ENCODE assay signal across 8 mouse cellular contexts in genomic region chr6:113046041-113046975, GRCm38 (mm10). TPM values are rescaled to one million over a fixed set of nuclear protein-coding genes. Genes with fewer than 3 reads are reported as not detected.
DNase-seq lines count a peak whose midpoint lies in the region; ATAC-seq and TF ChIP-seq lines count a peak whose summit lies in the region.

TSS of gene Thumpd3 (plus strand) at chr6:113046225.

- peak within 1 kb of the TSS; percentile 85 for H3K9ac ChIP-seq in embryonic facial prominence, embryonic 13.5 days
- peak within 1 kb of the TSS; percentile 74 for H3K9ac ChIP-seq in heart, adult 2 months (ENCODE audit: low read depth, low read length)
- H3K9ac ChIP-seq in limb, embryonic 13.5 days: peak within 1 kb of the TSS; percentile 81
- H3K9ac ChIP-seq in midbrain, embryonic 16.5 days (ENCODE audit: low read depth, low read length): peak within 1 kb of the TSS; percentile 62

- ATAC-seq in embryonic facial prominence, embryonic 13.5 days (ENCODE audit: insufficient number of reproducible peaks, insufficient read depth, low FRiP score, low TSS enrichment, low read depth): peak; percentile 100
- ATAC-seq in limb, embryonic 13.5 days (ENCODE audit: low FRiP score, low read depth): peak; percentile 100
- peak; percentile 99 for ATAC-seq in midbrain, embryonic 16.5 days

- peak within 1 kb of the TSS; percentile 83 for H3K4me3 ChIP-seq in embryonic facial prominence, embryonic 13.5 days
- peak within 1 kb of the TSS; percentile 84 for H3K4me3 ChIP-seq in heart, adult 2 months
- peak within 1 kb of the TSS; percentile 78 for H3K4me3 ChIP-seq in limb, embryonic 13.5 days
- peak within 1 kb of the TSS; percentile 69 for H3K4me3 ChIP-seq in midbrain, embryonic 16.5 days (ENCODE audit: low read depth, low read length)

- peak; percentile 98 for TF ChIP-seq POLR2A in heart, adult 2 months (IDR thresholded peaks at IDR 0.05; ENCODE audit: insufficient read depth, low read depth, low read length)

- H3K36me3 ChIP-seq in embryonic facial prominence, embryonic 13.5 days: peaks cover 23% of the 10 kb centered on the region
- no peaks in the 10 kb centered on the region; the same call in 1 of the 2 replicates for H3K36me3 ChIP-seq in heart, adult 2 months (ENCODE audit: control insufficient read depth, insufficient read depth, low read length)
- H3K36me3 ChIP-seq in limb, embryonic 13.5 days: peaks cover 20% of the 10 kb centered on the region
- peaks cover 8% of the 10 kb centered on the region for H3K36me3 ChIP-seq in midbrain, embryonic 16.5 days (ENCODE audit: control insufficient read depth, insufficient read depth, low read length)

- H3K27me3 ChIP-seq in embryonic facial prominence, embryonic 13.5 days: no peaks in the 10 kb centered on the region
- H3K27me3 ChIP-seq in heart, adult 2 months (ENCODE audit: control insufficient read depth, insufficient read depth, low read length): no peaks in the 10 kb centered on the region
- H3K27me3 ChIP-seq in limb, embryonic 13.5 days: no peaks in the 10 kb centered on the region
- no peaks in the 10 kb centered on the region for H3K27me3 ChIP-seq in midbrain, embryonic 16.5 days (ENCODE audit: control insufficient read depth, insufficient read depth, low read depth, low read length)

- H3K4me2 ChIP-seq in embryonic facial prominence, embryonic 13.5 days: peak within 1 kb of the TSS; percentile 94
- H3K4me2 ChIP-seq in limb, embryonic 13.5 days (replicated peaks): peak within 1 kb of the TSS; percentile 91
- H3K4me2 ChIP-seq in midbrain, embryonic 16.5 days (ENCODE audit: low read length): peak within 1 kb of the TSS; percentile 98

- peak; percentile 100 for DNase-seq in 3134 (ENCODE audit: extremely low read depth, insufficient read length, low spot score)
- peak; percentile 98 to 99 for DNase-seq in adrenal gland, postnatal 36 days
- peak; percentile 96 for DNase-seq in heart, adult 2 months
- DNase-seq in kidney, adult 8-10 months: peak; percentile 95 to 96
- DNase-seq in spleen, postnatal 10 days (ENCODE audit: low spot score in 2 of 2): peak; percentile 91 to 98

- intact Hi-C loops in heart, adult 2 months (cut with DNase I): loop anchor here (1.0 to 5.0 kb wide), 3 partner anchors 30 to 261 kb away; partner anchors contain the start of genes Brpf1 and Mtmr14

- WGBS in embryonic facial prominence, embryonic 13.5 days: 1% methylated on average over 59 of the region's 59 CpGs
- WGBS in heart, adult 2 months: 1% methylated on average over 59 of the region's 59 CpGs
- under 1% methylated on average over 59 of the region's 59 CpGs for WGBS in limb, embryonic 13.5 days
- 1% methylated on average over 58 of the region's 59 CpGs for WGBS in midbrain, embryonic 16.5 days

- H3K79me2 ChIP-seq in heart, adult 2 months (replicated peaks; ENCODE audit: control insufficient read depth, insufficient read depth, low read length): no peaks in the 10 kb centered on the region

- no peaks in the 10 kb centered on the region for H3K9me3 ChIP-seq in embryonic facial prominence, embryonic 13.5 days
- H3K9me3 ChIP-seq in limb, embryonic 13.5 days: no peaks in the 10 kb centered on the region
- H3K9me3 ChIP-seq in midbrain, embryonic 16.5 days (replicated peaks; ENCODE audit: control insufficient read depth, low read length, poor library complexity, severe bottlenecking): no peaks in the 10 kb centered on the region

- H3K27ac ChIP-seq in embryonic facial prominence, embryonic 13.5 days: peak within 1 kb of the TSS; percentile 91
- H3K27ac ChIP-seq in heart, adult 2 months: peak within 1 kb of the TSS; percentile 84
- H3K27ac ChIP-seq in limb, embryonic 13.5 days: peak within 1 kb of the TSS; percentile 87
- H3K27ac ChIP-seq in midbrain, embryonic 16.5 days (ENCODE audit: low read length): peak within 1 kb of the TSS; percentile 90

- peak; percentile 71; the same call in 1 of the 2 replicates for TF ChIP-seq EP300 in heart, adult 2 months (IDR thresholded peaks at IDR 0.05; ENCODE audit: insufficient read depth, low read depth, low read length)

- peak; percentile 24; the same call in 1 of the 2 replicates for TF ChIP-seq CTCF in heart, adult 2 months (IDR thresholded peaks at IDR 0.05)

- H3K4me1 ChIP-seq in embryonic facial prominence, embryonic 13.5 days: peaks cover 15% of the 10 kb centered on the region
- peaks cover 2% of the 10 kb centered on the region for H3K4me1 ChIP-seq in heart, adult 2 months (ENCODE audit: control insufficient read depth, insufficient read depth, low read length)
- peaks cover 16% of the 10 kb centered on the region for H3K4me1 ChIP-seq in limb, embryonic 13.5 days
- H3K4me1 ChIP-seq in midbrain, embryonic 16.5 days (ENCODE audit: control insufficient read depth, insufficient read depth, low read length): peaks cover 15% of the 10 kb centered on the region

RNA-seq across cellular contexts. Expression of gene Thumpd3, which starts in this region (rescaled TPM):
- total RNA-seq in adrenal gland, postnatal 36 days (2021): 10 to 100 TPM; 39.9 to 43.1 TPM
- polyA plus RNA-seq in embryonic facial prominence, embryonic 13.5 days (2015; fragmentation: Nextera tagmentation; extraction: Ambion mirVana): 55.0 and 55.9 TPM in 2 replicates
- total RNA-seq in heart, adult 2 months (2021): 10 to 100 TPM; 17.5 to 19.9 TPM
- polyA plus RNA-seq in heart, adult 2 months (2012; rRNA removed): 5.0 and 13.1 TPM in 2 replicates
- polyA plus RNA-seq in limb, embryonic 13.5 days (2015; fragmentation: Nextera tagmentation; extraction: Ambion mirVana): 42.3 and 44.1 TPM in 2 replicates
- 51.4 and 55.6 TPM in 2 replicates for polyA plus RNA-seq in midbrain, embryonic 16.5 days (2015; fragmentation: Nextera tagmentation; extraction: Ambion mirVana)

Comparison
In these comparisons a context has a peak if more than half of its experiments do, and no peak if none do; other contexts are left out.
1. Peak in every context shown above with its lines: DNase-seq, ATAC-seq, H3K4me3 ChIP-seq and H3K27ac ChIP-seq.